Mouse (Mus musculus): ENCODE results near the gene Pram1. TPM values are rescaled to one million over a fixed set of nuclear protein-coding genes. Genes with fewer than 3 reads are reported as not detected.
A peak's percentile ranks its signal among the peaks of the same experiment; 100 is the strongest.

The Pram1 gene
- polyA plus RNA-seq, 1 experiment from 2014 or later = 0.71 TPM

DNA sequence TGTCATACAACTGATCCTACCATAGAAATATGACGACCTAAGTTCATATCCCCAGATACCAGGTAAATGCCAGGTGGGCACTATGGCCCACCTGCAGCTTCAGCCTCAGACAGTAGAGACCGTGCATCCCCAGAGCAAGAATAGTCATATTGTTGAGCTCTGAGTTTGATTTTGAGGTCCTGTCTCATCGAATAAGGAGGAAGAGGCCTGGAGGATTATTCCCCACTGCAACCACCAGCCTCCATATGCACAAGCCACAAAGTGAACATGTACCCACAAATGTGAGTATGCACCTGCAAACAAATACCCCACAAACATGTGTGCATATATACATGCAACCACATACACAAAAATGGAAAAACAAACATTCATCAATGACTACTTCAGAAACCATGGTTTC is 10.6 kb upstream of the Pram1 start:
- H3K9me3 ChIP-seq (ENCODE audit: control insufficient read depth, low read length) = no peaks in the 10 kb centered on the region
- no peak overlapping the region for H3K4me3 ChIP-seq (ENCODE audit: low read depth, low read length)
- no peak overlapping the region for H3K27ac ChIP-seq (ENCODE audit: low read depth, low read length)
- peaks cover 17% of the 10 kb centered on the region for H3K4me1 ChIP-seq (ENCODE audit: control insufficient read depth, insufficient read depth, low read length)
- H3K9ac ChIP-seq (replicated peaks; ENCODE audit: low read depth, low read length) = no peak overlapping the region
- H3K4me2 ChIP-seq (ENCODE audit: low read depth, low read length) = no peak overlapping the region
- H3K27me3 ChIP-seq (ENCODE audit: control insufficient read depth, insufficient read depth, low read length) = no peaks in the 10 kb centered on the region
- H3K36me3 ChIP-seq (ENCODE audit: control insufficient read depth, insufficient read depth, low read length) = no peaks in the 10 kb centered on the region
- ATAC-seq (ENCODE audit: low read depth) = no peak
- 94% methylated on average over 3 of the region's 3 CpGs for WGBS

DNA sequence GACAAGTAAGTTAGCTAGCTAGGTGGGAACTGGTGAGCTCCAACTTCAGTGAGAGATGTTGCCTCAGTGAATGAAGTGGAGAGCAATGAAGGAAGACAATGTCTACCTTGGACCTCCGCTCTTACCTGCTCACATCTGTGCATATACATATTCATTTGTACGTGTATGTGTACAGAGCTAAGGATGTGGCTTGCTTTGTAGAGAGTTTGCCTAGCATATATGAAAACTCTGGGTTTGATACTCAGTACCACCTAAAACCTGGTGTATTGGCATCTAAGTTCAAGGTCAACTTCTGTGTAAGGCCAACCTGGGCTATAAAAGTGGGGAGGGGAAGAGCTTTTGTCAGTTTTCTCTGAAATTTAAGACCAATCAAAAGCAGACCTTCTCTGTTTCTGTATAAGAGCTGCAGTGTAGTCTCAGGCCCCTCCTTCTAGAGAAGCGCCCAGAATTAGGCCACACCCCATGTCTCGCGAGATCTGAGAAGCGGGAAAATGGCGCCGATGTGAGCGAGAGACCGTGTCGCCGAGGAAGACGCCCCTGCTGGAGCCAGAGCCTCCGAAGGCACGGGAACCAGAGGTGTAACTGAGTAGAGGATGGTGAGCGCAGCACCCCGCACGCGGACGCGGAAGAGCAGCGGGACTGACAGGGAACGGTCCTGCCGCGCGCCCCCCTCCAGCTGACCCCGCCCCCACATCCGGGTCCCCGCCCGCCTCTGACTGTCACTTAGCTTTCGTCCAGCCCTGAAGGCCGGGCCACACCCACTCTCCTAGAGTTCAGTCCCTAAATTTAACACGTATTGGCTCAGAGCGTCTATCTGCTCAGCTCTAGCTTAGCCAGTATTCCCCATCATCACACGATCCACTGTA is 9.0 kb upstream of the Pram1 start, which contains the start of gene Zfp414:
Gene Zfp414, plus strand, starts transcription at position 470 of the 866 bp plus-strand sequence.
- peak; percentile 96 for ATAC-seq (ENCODE audit: low read depth)
- 4% methylated on average over 35 of the region's 35 CpGs for WGBS

DNA sequence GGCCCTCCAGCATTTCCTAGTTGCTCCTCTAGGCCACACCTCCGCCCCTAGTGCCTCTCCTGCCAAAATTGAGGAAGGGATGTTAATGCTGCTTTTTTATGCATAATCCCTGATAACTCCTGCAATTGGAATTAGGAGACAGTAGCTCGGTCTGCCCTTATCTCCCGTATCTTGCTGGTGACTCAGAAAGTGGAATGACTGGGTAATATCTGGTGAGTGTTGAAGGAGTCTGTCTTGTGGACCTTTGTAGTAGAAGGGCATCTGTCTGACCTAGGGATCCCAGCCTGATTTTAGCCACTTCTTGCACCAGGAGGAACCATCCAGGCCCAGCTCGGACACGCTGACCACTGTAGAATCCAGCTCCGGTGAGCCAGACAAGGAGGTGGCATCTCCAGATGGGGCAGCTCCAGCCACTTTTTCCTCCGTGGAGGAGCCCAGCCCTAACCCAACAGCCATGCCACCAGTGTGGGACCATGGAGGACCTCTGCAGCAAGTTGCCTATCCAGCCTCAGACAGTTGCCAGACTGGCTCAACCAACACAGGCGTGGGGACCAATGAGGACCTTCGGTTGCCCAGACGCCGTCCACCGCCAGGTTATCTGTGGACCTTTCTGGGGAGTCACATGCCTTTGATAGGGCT is 8.2 kb upstream of the Pram1 start:
- Histone ChIP-seq H3K4me1 (ENCODE audit: control insufficient read depth, insufficient read depth, low read length) (peaks cover 17% of the 10 kb centered on the region), H3K9ac (replicated peaks; ENCODE audit: low read depth, low read length) (peak overlapping the region; percentile 85), H3K9me3 (ENCODE audit: control insufficient read depth, low read length) (no peaks in the 10 kb centered on the region), H3K4me3 (ENCODE audit: low read depth, low read length) (peak overlapping the region; percentile 55), H3K27ac (ENCODE audit: low read depth, low read length) (peak overlapping the region; percentile 97), H3K4me2 (ENCODE audit: low read depth, low read length) (peak overlapping the region; percentile 84), H3K27me3 (ENCODE audit: control insufficient read depth, insufficient read depth, low read length) (no peaks in the 10 kb centered on the region), H3K36me3 (ENCODE audit: control insufficient read depth, insufficient read depth, low read length) (no peaks in the 10 kb centered on the region)
- ATAC-seq (ENCODE audit: low read depth) = peak; percentile 8
- 77% methylated on average over 12 of the region's 12 CpGs for WGBS

More for the DNA sequence above, 9.0 kb upstream of the Pram1 start, which contains the start of gene Zfp414:
- Histone ChIP-seq H3K9ac (replicated peaks; ENCODE audit: low read depth, low read length) (peak within 1 kb of the TSS; percentile 85), H3K4me2 (ENCODE audit: low read depth, low read length) (peak within 1 kb of the TSS; percentile 84), H3K27ac (ENCODE audit: low read depth, low read length) (peak within 1 kb of the TSS; percentile 97), H3K36me3 (ENCODE audit: control insufficient read depth, insufficient read depth, low read length) (no peaks in the 10 kb centered on the region), H3K27me3 (ENCODE audit: control insufficient read depth, insufficient read depth, low read length) (no peaks in the 10 kb centered on the region), H3K4me3 (ENCODE audit: low read depth, low read length) (peak within 1 kb of the TSS; percentile 55), H3K4me1 (ENCODE audit: control insufficient read depth, insufficient read depth, low read length) (peaks cover 17% of the 10 kb centered on the region), H3K9me3 (ENCODE audit: control insufficient read depth, low read length) (no peaks in the 10 kb centered on the region)

DNA sequence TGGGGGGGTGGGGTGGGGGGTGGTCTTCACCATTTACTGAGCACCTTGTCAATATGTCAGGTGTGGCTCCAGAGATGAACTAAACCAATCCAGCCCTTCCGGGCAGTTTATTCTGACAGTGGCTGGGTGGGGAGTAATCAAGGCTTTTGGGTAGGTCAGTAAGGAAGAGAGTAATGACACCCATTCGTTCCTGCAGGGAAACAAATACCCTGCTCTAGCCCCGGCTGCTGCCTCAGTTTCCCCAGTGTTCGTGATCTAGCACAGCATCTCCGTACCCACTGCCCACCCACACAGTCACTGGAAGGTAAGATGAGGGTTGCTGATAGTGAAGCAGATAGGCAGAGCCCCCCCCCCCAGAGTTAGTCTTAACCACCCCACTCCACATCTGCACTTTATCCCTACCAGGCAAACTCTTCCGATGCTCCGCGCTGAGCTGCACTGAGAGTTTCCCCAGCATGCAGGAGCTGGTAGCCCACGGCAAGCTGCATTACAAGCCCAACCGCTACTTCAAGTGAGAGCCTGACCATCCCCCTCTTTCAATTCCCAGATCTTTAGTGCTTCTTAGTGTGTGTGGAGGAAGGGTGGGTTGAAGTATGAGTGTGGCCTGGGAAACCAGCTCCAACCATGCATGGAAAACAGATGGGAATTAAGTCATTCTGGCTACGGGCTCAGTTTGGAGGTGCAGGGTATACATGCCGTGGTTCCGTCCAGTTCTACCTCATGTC is 7.5 kb upstream of the Pram1 start:
- Histone ChIP-seq H3K4me2 (ENCODE audit: low read depth, low read length) (peak overlapping the region; percentile 84), H3K27me3 (ENCODE audit: control insufficient read depth, insufficient read depth, low read length) (no peaks in the 10 kb centered on the region), H3K4me1 (ENCODE audit: control insufficient read depth, insufficient read depth, low read length) (peaks cover 17% of the 10 kb centered on the region), H3K9me3 (ENCODE audit: control insufficient read depth, low read length) (no peaks in the 10 kb centered on the region), H3K9ac (replicated peaks; ENCODE audit: low read depth, low read length) (no peak overlapping the region), H3K36me3 (ENCODE audit: control insufficient read depth, insufficient read depth, low read length) (no peaks in the 10 kb centered on the region), H3K4me3 (ENCODE audit: low read depth, low read length) (no peak overlapping the region), H3K27ac (ENCODE audit: low read depth, low read length) (no peak overlapping the region)
- no peak for ATAC-seq (ENCODE audit: low read depth)
- WGBS = 86% methylated on average over 13 of the region's 13 CpGs

DNA sequence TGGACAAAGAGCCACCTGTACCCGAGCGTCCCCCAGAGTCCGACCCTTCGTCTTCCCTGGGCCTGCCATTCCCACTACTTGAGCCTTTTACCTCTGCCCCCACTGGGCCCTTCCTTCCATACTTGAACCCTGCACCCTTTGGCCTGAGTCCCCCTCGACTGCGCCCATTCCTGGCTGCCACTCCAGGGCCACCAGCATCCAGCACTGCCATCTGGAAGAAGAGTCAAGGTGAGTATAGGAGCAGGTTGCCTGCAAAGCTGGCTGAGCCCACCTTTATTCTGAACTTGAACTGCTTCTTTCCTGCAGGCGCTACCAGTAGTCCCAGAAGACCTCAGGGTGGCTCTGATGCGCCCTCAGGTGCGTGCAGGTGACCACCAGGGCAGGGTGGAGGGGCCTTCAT is 6.6 kb upstream of the Pram1 start:
- 96% methylated on average over 9 of the region's 9 CpGs for WGBS

DNA sequence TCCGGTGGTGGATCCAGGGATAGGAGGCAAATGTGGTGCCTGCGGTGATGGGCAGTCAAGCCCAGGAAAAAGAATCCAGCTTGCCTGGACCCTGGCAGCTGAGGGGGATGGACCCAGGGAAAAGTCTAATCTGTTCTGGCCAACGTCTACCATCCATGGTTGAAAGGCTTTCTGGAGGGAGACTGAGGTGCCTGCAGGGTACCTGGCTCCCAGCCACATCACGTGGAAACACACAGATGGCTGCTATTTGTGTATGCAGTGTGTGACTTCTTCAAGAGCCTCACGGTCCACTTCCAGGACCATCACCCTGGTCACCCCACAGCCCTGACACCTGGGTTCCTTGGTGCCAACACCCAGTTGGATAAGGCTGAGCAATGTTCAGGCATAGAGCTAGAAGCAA is 6.1 kb upstream of the Pram1 start:
- Histone ChIP-seq H3K4me1 (ENCODE audit: control insufficient read depth, insufficient read depth, low read length) (peaks cover 17% of the 10 kb centered on the region), H3K36me3 (ENCODE audit: control insufficient read depth, insufficient read depth, low read length) (no peaks in the 10 kb centered on the region), H3K9me3 (ENCODE audit: control insufficient read depth, low read length) (no peaks in the 10 kb centered on the region), H3K4me2 (ENCODE audit: low read depth, low read length) (no peak overlapping the region), H3K4me3 (ENCODE audit: low read depth, low read length) (no peak overlapping the region), H3K27me3 (ENCODE audit: control insufficient read depth, insufficient read depth, low read length) (no peaks in the 10 kb centered on the region), H3K9ac (replicated peaks; ENCODE audit: low read depth, low read length) (no peak overlapping the region), H3K27ac (ENCODE audit: low read depth, low read length) (no peak overlapping the region)
- WGBS = 83% methylated on average over 5 of the region's 5 CpGs
- no peak for ATAC-seq (ENCODE audit: low read depth)

More for the DNA sequence above, 6.6 kb upstream of the Pram1 start:
- no peak overlapping the region for H3K9ac ChIP-seq (replicated peaks; ENCODE audit: low read depth, low read length)
- H3K4me1 ChIP-seq (ENCODE audit: control insufficient read depth, insufficient read depth, low read length) = peaks cover 17% of the 10 kb centered on the region
- no peak overlapping the region for H3K4me3 ChIP-seq (ENCODE audit: low read depth, low read length)
- no peak overlapping the region for H3K27ac ChIP-seq (ENCODE audit: low read depth, low read length)
- H3K9me3 ChIP-seq (ENCODE audit: control insufficient read depth, low read length) = no peaks in the 10 kb centered on the region
- ATAC-seq (ENCODE audit: low read depth) = no peak
- no peak overlapping the region for H3K4me2 ChIP-seq (ENCODE audit: low read depth, low read length)
- no peaks in the 10 kb centered on the region for H3K36me3 ChIP-seq (ENCODE audit: control insufficient read depth, insufficient read depth, low read length)
- H3K27me3 ChIP-seq (ENCODE audit: control insufficient read depth, insufficient read depth, low read length) = no peaks in the 10 kb centered on the region

DNA sequence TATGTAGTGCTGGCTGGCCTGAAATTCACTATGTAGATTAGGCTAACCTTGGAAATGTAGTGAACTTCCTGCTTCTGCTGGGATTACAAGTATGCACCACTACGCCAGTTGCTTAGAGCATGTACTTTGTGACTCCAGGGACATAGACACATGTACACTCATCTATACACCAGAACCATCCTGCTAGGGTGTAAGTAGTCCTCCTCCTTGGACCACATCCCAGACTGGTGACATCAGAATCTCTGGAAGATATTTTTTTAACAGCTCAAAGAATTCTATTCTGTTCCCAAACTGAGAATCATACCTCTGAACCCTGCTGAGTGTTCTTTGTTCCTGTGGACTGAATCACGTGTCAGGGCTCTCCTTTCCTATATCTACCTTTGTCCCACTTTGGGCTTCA is 818 bp upstream of the Pram1 start:
- H3K36me3 ChIP-seq (ENCODE audit: control insufficient read depth, insufficient read depth, low read length) = no peaks in the 10 kb centered on the region
- H3K4me2 ChIP-seq (ENCODE audit: low read depth, low read length) = no peak overlapping the region
- H3K27ac ChIP-seq (ENCODE audit: low read depth, low read length) = no peak overlapping the region
- H3K4me1 ChIP-seq (ENCODE audit: control insufficient read depth, insufficient read depth, low read length) = no peaks in the 10 kb centered on the region
- WGBS = 77% methylated on average over 2 of the region's 2 CpGs
- H3K9ac ChIP-seq (replicated peaks; ENCODE audit: low read depth, low read length) = no peak overlapping the region
- no peak for ATAC-seq (ENCODE audit: low read depth)
- no peak overlapping the region for H3K4me3 ChIP-seq (ENCODE audit: low read depth, low read length)
- H3K9me3 ChIP-seq (ENCODE audit: control insufficient read depth, low read length) = no peaks in the 10 kb centered on the region
- no peaks in the 10 kb centered on the region for H3K27me3 ChIP-seq (ENCODE audit: control insufficient read depth, insufficient read depth, low read length)

DNA sequence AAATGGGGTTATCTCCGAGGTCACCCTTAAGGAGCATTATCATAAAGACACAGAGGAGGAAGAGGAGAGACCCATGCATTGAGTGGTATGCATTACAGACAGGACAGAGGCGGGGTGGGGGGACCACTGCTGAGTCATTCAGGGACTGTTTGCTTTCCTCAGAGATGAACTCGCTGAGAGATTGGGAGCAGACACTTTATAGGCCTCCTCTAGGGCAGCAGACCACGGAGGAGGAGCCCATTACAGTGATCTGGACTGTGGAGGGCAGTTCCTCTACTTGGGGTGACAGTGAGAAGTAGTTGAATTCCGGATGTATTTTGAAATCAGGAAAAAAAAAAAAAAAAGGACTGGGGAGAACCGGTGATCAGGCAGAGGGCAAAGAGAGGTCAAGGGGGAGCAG is 1.9 kb downstream of the Pram1 start:
- Histone ChIP-seq H3K9ac (replicated peaks; ENCODE audit: low read depth, low read length) (no peak overlapping the region), H3K36me3 (ENCODE audit: control insufficient read depth, insufficient read depth, low read length) (peaks cover 10% of the 10 kb centered on the region), H3K4me2 (ENCODE audit: low read depth, low read length) (no peak overlapping the region), H3K27ac (ENCODE audit: low read depth, low read length) (no peak overlapping the region), H3K4me1 (ENCODE audit: control insufficient read depth, insufficient read depth, low read length) (no peaks in the 10 kb centered on the region), H3K9me3 (ENCODE audit: control insufficient read depth, low read length) (no peaks in the 10 kb centered on the region), H3K27me3 (ENCODE audit: control insufficient read depth, insufficient read depth, low read length) (no peaks in the 10 kb centered on the region), H3K4me3 (ENCODE audit: low read depth, low read length) (no peak overlapping the region)
- 64% methylated on average over 6 of the region's 6 CpGs for WGBS
- no peak for ATAC-seq (ENCODE audit: low read depth)
